ENCODE assay signal across 7 mouse cellular contexts in genomic region chr12:102468894-102469764, GRCm38 (mm10). TPM values are rescaled to one million over a fixed set of nuclear protein-coding genes. Genes with fewer than 3 reads are reported as not detected.
DNase-seq lines count a peak whose midpoint lies in the region; ATAC-seq lines count a peak whose summit lies in the region.

TSS of gene Golga5 (plus strand) at chr12:102469135.

- H3K27me3 ChIP-seq in embryonic facial prominence, embryonic 10.5 days (replicated peaks; ENCODE audit: low read depth, poor library complexity, severe bottlenecking) = no peaks in the 10 kb centered on the region
- no peaks in the 10 kb centered on the region for H3K27me3 ChIP-seq in limb, embryonic 10.5 days (ENCODE audit: low read depth, poor library complexity, severe bottlenecking)
- H3K27me3 ChIP-seq in midbrain, embryonic 13.5 days = no peaks in the 10 kb centered on the region

- peaks cover 7% of the 10 kb centered on the region for H3K4me1 ChIP-seq in embryonic facial prominence, embryonic 10.5 days
- peaks cover 6% of the 10 kb centered on the region; the same call in 1 of the 2 replicates for H3K4me1 ChIP-seq in limb, embryonic 10.5 days
- H3K4me1 ChIP-seq in midbrain, embryonic 13.5 days (replicated peaks) = peaks cover 10% of the 10 kb centered on the region

- peak within 1 kb of the TSS; percentile 95 for H3K4me3 ChIP-seq in embryonic facial prominence, embryonic 10.5 days
- peak within 1 kb of the TSS; percentile 67 for H3K4me3 ChIP-seq in limb, embryonic 10.5 days
- H3K4me3 ChIP-seq in midbrain, embryonic 13.5 days (replicated peaks) = peak within 1 kb of the TSS; percentile 95

- H3K27ac ChIP-seq in embryonic facial prominence, embryonic 10.5 days (replicated peaks) = peak within 1 kb of the TSS; percentile 85
- peak within 1 kb of the TSS; percentile 78 for H3K27ac ChIP-seq in limb, embryonic 10.5 days
- H3K27ac ChIP-seq in midbrain, embryonic 13.5 days = peak within 1 kb of the TSS; percentile 84

- WGBS in embryonic facial prominence, embryonic 10.5 days = under 1% methylated on average over 86 of the region's 86 CpGs
- WGBS in limb, embryonic 10.5 days = under 1% methylated on average over 85 of the region's 86 CpGs
- under 1% methylated on average over 78 of the region's 86 CpGs for WGBS in midbrain, embryonic 13.5 days

- peak within 1 kb of the TSS; percentile 92 for H3K4me2 ChIP-seq in midbrain, embryonic 13.5 days (replicated peaks)

- H3K9ac ChIP-seq in midbrain, embryonic 13.5 days (replicated peaks) = peak within 1 kb of the TSS; percentile 91

- DNase-seq in adrenal gland, postnatal 10 days = peak; percentile 99
- DNase-seq in embryonic facial prominence, embryonic 10.5 days (ENCODE audit: low spot score) = peak; percentile 99
- DNase-seq in kidney, adult 11 months = peak; percentile 98
- peak; percentile 99 for DNase-seq in limb, embryonic 10.5 days (ENCODE audit: low spot score)
- peak; percentile 97 for DNase-seq in spleen, adult 12 weeks (ENCODE audit: low spot score)

- peaks cover 17% of the 10 kb centered on the region for H3K36me3 ChIP-seq in embryonic facial prominence, embryonic 10.5 days (replicated peaks)
- H3K36me3 ChIP-seq in limb, embryonic 10.5 days = peaks cover 19% of the 10 kb centered on the region
- peaks cover 19% of the 10 kb centered on the region for H3K36me3 ChIP-seq in midbrain, embryonic 13.5 days

- peak; percentile 96 for ATAC-seq in granulocyte monocyte progenitor cell, adult 5-6 weeks (replicated peaks; ENCODE audit: poor library complexity, severe bottlenecking)
- ATAC-seq in midbrain, embryonic 13.5 days = peak; percentile 98

- H3K9me3 ChIP-seq in embryonic facial prominence, embryonic 10.5 days = no peaks in the 10 kb centered on the region
- H3K9me3 ChIP-seq in limb, embryonic 10.5 days (replicated peaks) = no peaks in the 10 kb centered on the region
- H3K9me3 ChIP-seq in midbrain, embryonic 13.5 days = no peaks in the 10 kb centered on the region

RNA-seq across cellular contexts. Expression of gene Golga5, which starts in this region (rescaled TPM):
- total RNA-seq in adrenal gland, postnatal 10 days (2021) = 10 to 100 TPM; 35.4 to 36.2 TPM
- polyA plus RNA-seq in embryonic facial prominence, embryonic 10.5 days (2016; fragmentation: Nextera tagmentation; extraction: Ambion mirVana) = 28.4 and 31.3 TPM in 2 replicates
- 25.2 and 28.7 TPM in 2 replicates for total RNA-seq in granulocyte monocyte progenitor cell, adult 5-6 weeks (2014; fragmentation: Nextera tagmentation)
- total RNA-seq in granulocyte monocyte progenitor cell, adult 5-6 weeks (2017) = 53.3 and 71.2 TPM in 2 replicates
- 27.1 and 30.9 TPM in 2 replicates for polyA plus RNA-seq in limb, embryonic 10.5 days (2016; fragmentation: Nextera tagmentation; extraction: Ambion mirVana)
- 31.7 and 32.3 TPM in 2 replicates for polyA plus RNA-seq in midbrain, embryonic 13.5 days (2015; fragmentation: Nextera tagmentation; extraction: Ambion mirVana)

Comparison
In these comparisons a context has a peak if more than half of its experiments do, and no peak if none do; other contexts are left out.
1. Peak in every context shown above with its lines: DNase-seq, ATAC-seq, H3K4me3 ChIP-seq and H3K27ac ChIP-seq.